9 mouse cellular contexts compared by ENCODE assay signal in genomic region chr2:133614672-133615071, GRCm38 (mm10).
DNase-seq lines count a peak whose midpoint lies in the region; ATAC-seq and TF ChIP-seq lines count a peak whose summit lies in the region.
"Had no signal": no experiment of that assay in that cellular context is flagged by ENCODE, and none has a peak within 500 bp of the region (broad histone marks: within the 10 kb centered on the region; RNA-seq: fewer than 3 reads in every experiment).

No protein-coding gene starts in this region.

- peak; percentile 62 for DNase-seq in midbrain, embryonic 10.5 days (ENCODE audit: low spot score)
- peak; percentile 30 for DNase-seq in liver, adult 2 months (ENCODE audit: extremely low read depth, low read depth, low spot score)
- peak; percentile 19 for DNase-seq in retina, postnatal 7 days (ENCODE audit: low read depth, low spot score)
- no peak for DNase-seq in spleen, postnatal 14 days (ENCODE audit: low spot score in 2 of 2)

- H3K4me3 ChIP-seq in midbrain, embryonic 10.5 days, result no peak overlapping the region
- no peak overlapping the region for H3K4me3 ChIP-seq in midbrain, embryonic 15.5 days
- H3K4me3 ChIP-seq in bone marrow, adult 2 months (replicated peaks; ENCODE audit: control insufficient read depth, low read depth, low read length), result no peak overlapping the region
- no peak overlapping the region for H3K4me3 ChIP-seq in forebrain, embryonic 12.5 days (replicated peaks)
- no peak overlapping the region for H3K4me3 ChIP-seq in liver, adult 2 months (ENCODE audit: insufficient read depth, low read depth, low read length)
- H3K4me3 ChIP-seq: heart, embryonic 13.5 days; megakaryocyte, embryonic 14.5 days had no signal

- TF ChIP-seq CTCF in bone marrow, adult 2 months (IDR thresholded peaks at IDR 0.05; ENCODE audit: control insufficient read depth, insufficient read depth, low read length), result peak; percentile 46
- TF ChIP-seq CTCF in liver, adult 2 months (IDR thresholded peaks at IDR 0.05; ENCODE audit: low read depth, low read length), result peak; percentile 71

- no peak; the same call in 1 of the 2 replicates for ATAC-seq in midbrain, embryonic 15.5 days (replicated peaks)
- peak; percentile 83; the same call in 1 of the 2 replicates for ATAC-seq in forebrain, embryonic 12.5 days (ENCODE audit: low FRiP score)

- no peak overlapping the region for H3K9ac ChIP-seq in midbrain, embryonic 15.5 days
- no peak overlapping the region for H3K9ac ChIP-seq in forebrain, embryonic 12.5 days
- H3K9ac ChIP-seq in liver, adult 2 months (ENCODE audit: low read depth, low read length), result no peak overlapping the region
- H3K9ac ChIP-seq: heart, embryonic 13.5 days had no signal

- no peaks in the 10 kb centered on the region for H3K9me3 ChIP-seq in midbrain, embryonic 10.5 days (replicated peaks)
- no peaks in the 10 kb centered on the region for H3K9me3 ChIP-seq in midbrain, embryonic 15.5 days
- H3K9me3 ChIP-seq in forebrain, embryonic 12.5 days, result no peaks in the 10 kb centered on the region
- H3K9me3 ChIP-seq: heart, embryonic 13.5 days; megakaryocyte, embryonic 14.5 days had no signal

- H3K36me3 ChIP-seq in midbrain, embryonic 10.5 days, result no peaks in the 10 kb centered on the region
- no peaks in the 10 kb centered on the region for H3K36me3 ChIP-seq in midbrain, embryonic 15.5 days (replicated peaks)
- no peaks in the 10 kb centered on the region for H3K36me3 ChIP-seq in forebrain, embryonic 12.5 days (replicated peaks)
- H3K36me3 ChIP-seq in liver, adult 2 months (ENCODE audit: control insufficient read depth, insufficient read depth, low read length), result no peaks in the 10 kb centered on the region
- H3K36me3 ChIP-seq: heart, embryonic 13.5 days had no signal

- H3K27ac ChIP-seq in midbrain, embryonic 10.5 days (replicated peaks), result no peak overlapping the region
- no peak overlapping the region for H3K27ac ChIP-seq in midbrain, embryonic 15.5 days
- no peak overlapping the region for H3K27ac ChIP-seq in bone marrow, adult 2 months (ENCODE audit: control insufficient read depth, insufficient read depth, low read depth, low read length, poor library complexity)
- no peak overlapping the region for H3K27ac ChIP-seq in forebrain, embryonic 12.5 days
- no peak overlapping the region for H3K27ac ChIP-seq in liver, adult 2 months (replicated peaks; ENCODE audit: insufficient read depth, low read depth, low read length)
- H3K27ac ChIP-seq: heart, embryonic 13.5 days had no signal

- H3K4me1 ChIP-seq in midbrain, embryonic 10.5 days, result no peaks in the 10 kb centered on the region
- no peaks in the 10 kb centered on the region for H3K4me1 ChIP-seq in midbrain, embryonic 15.5 days
- no peaks in the 10 kb centered on the region for H3K4me1 ChIP-seq in bone marrow, adult 2 months (ENCODE audit: control insufficient read depth, insufficient read depth, low read length)
- H3K4me1 ChIP-seq in forebrain, embryonic 12.5 days, result no peaks in the 10 kb centered on the region
- peaks cover 3% of the 10 kb centered on the region; the same call in 1 of the 2 replicates for H3K4me1 ChIP-seq in liver, adult 2 months (ENCODE audit: control insufficient read depth, insufficient read depth, low read length)
- H3K4me1 ChIP-seq: heart, embryonic 13.5 days; megakaryocyte, embryonic 14.5 days had no signal

- H3K4me2 ChIP-seq in midbrain, embryonic 15.5 days, result no peak overlapping the region
- no peak overlapping the region for H3K4me2 ChIP-seq in forebrain, embryonic 12.5 days
- H3K4me2 ChIP-seq: heart, embryonic 13.5 days had no signal

- no peak for TF ChIP-seq POLR2A in bone marrow, adult 2 months (IDR thresholded peaks at IDR 0.05; ENCODE audit: borderline replicate concordance, control insufficient read depth, low read depth, low read length)
- no peak for TF ChIP-seq POLR2A in liver, adult 2 months (IDR thresholded peaks at IDR 0.05; ENCODE audit: extremely low read depth, insufficient read depth, low read length)

- H3K27me3 ChIP-seq in midbrain, embryonic 10.5 days (ENCODE audit: low read depth, poor library complexity, severe bottlenecking), result no peaks in the 10 kb centered on the region
- no peaks in the 10 kb centered on the region for H3K27me3 ChIP-seq in midbrain, embryonic 15.5 days (replicated peaks)
- H3K27me3 ChIP-seq in forebrain, embryonic 12.5 days, result no peaks in the 10 kb centered on the region
- H3K27me3 ChIP-seq in liver, adult 2 months (ENCODE audit: control insufficient read depth, insufficient read depth, low read length), result peaks cover 5% of the 10 kb centered on the region; the same call in 1 of the 2 replicates
- H3K27me3 ChIP-seq: heart, embryonic 13.5 days; megakaryocyte, embryonic 14.5 days had no signal

- no peaks in the 10 kb centered on the region for H3K79me2 ChIP-seq in liver, adult 2 months (ENCODE audit: control insufficient read depth, insufficient read depth, low read length)

- WGBS in midbrain, embryonic 10.5 days, result 25% methylated on average over 4 of the region's 4 CpGs
- WGBS in midbrain, embryonic 15.5 days, result 23% methylated on average over 4 of the region's 4 CpGs
- 27% methylated on average over 4 of the region's 4 CpGs for WGBS in bone marrow, adult 2 months
- WGBS in forebrain, embryonic 12.5 days, result 21% methylated on average over 4 of the region's 4 CpGs
- WGBS in liver, adult 2 months, result 27% methylated on average over 4 of the region's 4 CpGs

Comparison
In these comparisons a context has a peak if more than half of its experiments do, and no peak if none do; other contexts are left out.
1. DNase-seq: peak in midbrain, embryonic 10.5 days (single experiment), liver, adult 2 months (single experiment) and retina, postnatal 7 days (single experiment); none in spleen, postnatal 14 days (0 of 2).